Comparison of ENCODE assay signal across 15 mouse cellular contexts in the genomic region with DNA sequence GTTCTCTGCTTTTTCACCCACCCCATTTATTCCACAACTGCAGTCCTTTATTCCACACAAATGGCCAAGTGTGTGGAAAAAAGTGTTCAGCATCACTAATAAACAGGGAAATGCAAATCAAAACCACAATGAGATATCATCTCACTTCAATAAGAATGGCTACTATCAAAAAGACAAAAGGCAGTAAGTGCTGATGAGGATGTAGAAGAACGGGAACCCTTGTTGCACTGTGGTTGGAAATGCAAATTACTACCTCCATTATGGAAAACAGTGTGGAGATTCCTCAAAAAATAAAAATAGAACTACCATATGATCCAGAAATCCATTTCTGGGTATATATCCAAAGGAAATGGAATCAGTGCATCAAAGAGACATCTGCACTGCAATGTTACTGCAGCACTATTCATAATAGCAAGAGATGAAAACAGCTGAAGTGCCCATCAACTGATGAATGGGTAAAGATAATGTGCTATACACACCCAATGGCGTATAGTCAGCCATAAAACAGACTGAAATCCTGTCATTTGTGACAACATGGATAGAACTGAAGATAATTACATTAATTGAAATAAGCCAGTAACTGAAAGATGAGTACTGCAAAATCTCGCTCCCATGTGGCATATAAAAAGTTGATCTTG.
"Had no signal": no experiment of that assay in that cellular context is flagged by ENCODE, and none has a peak within 500 bp of the region (broad histone marks: within the 10 kb centered on the region; RNA-seq: fewer than 3 reads in every experiment).

No protein-coding gene starts in this region.

- H3K27ac ChIP-seq: limb, embryonic 13.5 days; liver, embryonic 15.5 days; midbrain, embryonic 15.5 days; neural tube, embryonic 12.5 days; stomach, postnatal 0 days had no signal

- DNase-seq: kidney, postnatal 10 days; layer of hippocampus, adult 9-11 months; layer of hippocampus, postnatal 36 days; lung, adult 2 months; lung, postnatal 4 days; thymus, adult 18-20 months; thymus, postnatal 14 days had no signal

- H3K27me3 ChIP-seq: limb, embryonic 13.5 days; liver, embryonic 15.5 days; midbrain, embryonic 15.5 days; neural tube, embryonic 12.5 days had no signal

- H3K4me1 ChIP-seq: liver, embryonic 15.5 days; midbrain, embryonic 15.5 days; neural tube, embryonic 12.5 days had no signal

- H3K9me3 ChIP-seq: limb, embryonic 13.5 days; liver, embryonic 15.5 days; midbrain, embryonic 15.5 days; neural tube, embryonic 12.5 days had no signal

- H3K9ac ChIP-seq: limb, embryonic 13.5 days; liver, embryonic 15.5 days; midbrain, embryonic 15.5 days; neural tube, embryonic 12.5 days had no signal

- ATAC-seq: lung, postnatal 0 days; midbrain, embryonic 15.5 days had no signal

- H3K4me2 ChIP-seq: limb, embryonic 13.5 days; liver, embryonic 11.5 days; liver, embryonic 15.5 days; midbrain, embryonic 11.5 days; midbrain, embryonic 15.5 days; neural tube, embryonic 12.5 days had no signal

- H3K36me3 ChIP-seq: limb, embryonic 13.5 days; liver, embryonic 15.5 days; midbrain, embryonic 15.5 days; neural tube, embryonic 12.5 days had no signal

- H3K4me3 ChIP-seq: limb, embryonic 13.5 days; liver, embryonic 15.5 days; midbrain, embryonic 15.5 days; neural tube, embryonic 12.5 days had no signal
